Mouse (Mus musculus): ENCODE data around the gene Lsm11. TPM values are rescaled to one million over a fixed set of nuclear protein-coding genes. Genes with fewer than 3 reads are reported as not detected.
A peak's percentile ranks its signal among the peaks of the same experiment; 100 is the strongest.

The Lsm11 gene
- polyA plus RNA-seq, 1 experiment from 2014 or later, result 11.0 TPM

DNA sequence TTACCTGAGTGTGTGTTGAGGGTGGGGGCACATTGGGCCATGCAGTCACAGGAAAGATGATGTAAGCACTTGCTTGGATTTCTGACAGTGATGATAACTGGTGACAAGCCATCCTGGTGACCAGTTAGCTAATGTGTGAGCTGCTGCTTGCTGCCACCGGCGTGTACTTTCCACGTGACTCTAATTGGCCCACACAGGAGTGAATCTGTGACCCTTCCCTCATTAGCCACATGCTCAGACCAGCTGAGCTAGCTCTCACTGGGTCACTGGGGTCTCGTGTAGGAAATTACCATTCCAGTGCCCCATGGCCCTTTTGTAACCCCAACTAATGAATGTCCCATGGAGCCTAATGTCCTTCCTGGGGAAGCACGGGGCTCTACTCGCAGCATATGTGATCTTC lies 19.3 kb downstream of the Lsm11 start:
- DNase-seq (ENCODE audit: low spot score), result no peak

DNA sequence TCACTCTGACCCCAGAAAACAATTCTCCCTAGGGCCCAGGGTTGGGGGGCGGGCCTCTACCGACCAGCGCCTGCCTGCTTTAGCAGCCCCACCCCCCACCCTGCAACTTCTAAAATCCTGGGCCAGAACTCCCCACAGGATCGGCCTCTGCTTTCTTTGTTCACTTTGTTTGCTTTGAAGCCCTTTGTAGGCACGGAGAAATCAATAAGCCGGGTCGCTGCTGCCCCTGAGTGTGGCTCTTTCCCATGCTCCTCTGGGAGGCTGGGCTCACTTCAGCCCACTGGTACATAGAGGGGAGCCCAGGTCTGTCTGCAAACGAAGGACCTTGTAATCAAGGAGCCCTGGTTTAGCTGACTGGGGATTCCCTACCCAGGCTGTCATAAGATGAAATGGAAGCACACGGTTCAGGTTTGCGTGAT lies 23.2 kb downstream of the Lsm11 start:
- Histone ChIP-seq H3K9ac (ENCODE audit: low read length) (peak overlapping the region; percentile 37), H3K4me3 (ENCODE audit: low read depth, low read length) (no peak overlapping the region), H3K9me3 (ENCODE audit: control insufficient read depth, low read length) (no peaks in the 10 kb centered on the region), H3K4me2 (ENCODE audit: low read depth, low read length, severe bottlenecking) (peak overlapping the region; percentile 31), H3K27me3 (ENCODE audit: control insufficient read depth, insufficient read depth, low read length) (no peaks in the 10 kb centered on the region), H3K36me3 (ENCODE audit: control insufficient read depth, insufficient read depth, low read length) (no peaks in the 10 kb centered on the region), H3K27ac (ENCODE audit: low read depth, low read length) (peak overlapping the region; percentile 47), H3K4me1 (replicated peaks; ENCODE audit: control insufficient read depth, insufficient read depth, low read length) (peaks cover 5% of the 10 kb centered on the region; the same call in 1 of the 2 replicates)
- 7% methylated on average over 10 of the region's 10 CpGs for WGBS
- ATAC-seq (replicated peaks; ENCODE audit: low FRiP score), result peak; percentile 57
- peak; percentile 63 for DNase-seq (ENCODE audit: low spot score)

More for the DNA sequence above, 19.3 kb downstream of the Lsm11 start:
- H3K4me1 ChIP-seq (replicated peaks; ENCODE audit: control insufficient read depth, insufficient read depth, low read length), result peaks cover 5% of the 10 kb centered on the region; the same call in 1 of the 2 replicates
- no peaks in the 10 kb centered on the region; the same call in 1 of the 2 replicates for H3K36me3 ChIP-seq (ENCODE audit: control insufficient read depth, insufficient read depth, low read length)
- H3K9me3 ChIP-seq (ENCODE audit: control insufficient read depth, low read length), result no peaks in the 10 kb centered on the region
- H3K27ac ChIP-seq (ENCODE audit: low read depth, low read length), result no peak overlapping the region
- no peak overlapping the region for H3K4me3 ChIP-seq (ENCODE audit: low read depth, low read length)
- WGBS, result 54% methylated on average over 6 of the region's 6 CpGs
- H3K9ac ChIP-seq (ENCODE audit: low read length), result no peak overlapping the region
- 0 out of 2 replicates have a peak, but pooled peaks have one; percentile 10 for ATAC-seq (replicated peaks; ENCODE audit: low FRiP score)
- no peaks in the 10 kb centered on the region for H3K27me3 ChIP-seq (ENCODE audit: control insufficient read depth, insufficient read depth, low read length)
- no peak overlapping the region for H3K4me2 ChIP-seq (ENCODE audit: low read depth, low read length, severe bottlenecking)

DNA sequence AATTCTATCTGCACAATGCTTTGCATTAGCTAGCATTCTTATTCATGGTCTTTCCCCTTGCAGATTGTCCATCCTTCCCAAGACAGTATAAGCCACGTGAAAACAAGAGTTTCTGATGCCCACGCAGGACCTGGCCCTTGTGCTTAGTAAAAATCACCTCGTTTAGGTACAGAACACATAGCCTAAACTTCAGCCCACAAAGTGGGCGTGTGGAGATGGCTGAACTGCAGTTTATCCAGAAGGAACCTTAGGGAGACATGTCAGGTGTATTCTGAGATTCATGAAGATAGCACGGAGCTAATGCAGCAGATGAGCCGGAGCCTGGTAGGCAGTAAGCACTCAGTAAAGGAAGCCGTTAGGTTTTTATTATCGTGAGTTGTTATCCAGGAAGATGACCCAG lies 23.7 kb downstream of the Lsm11 start:
- Histone ChIP-seq H3K9ac (ENCODE audit: low read length) (peak overlapping the region; percentile 37), H3K27me3 (ENCODE audit: control insufficient read depth, insufficient read depth, low read length) (no peaks in the 10 kb centered on the region), H3K4me3 (ENCODE audit: low read depth, low read length) (no peak overlapping the region), H3K4me2 (ENCODE audit: low read depth, low read length, severe bottlenecking) (peak overlapping the region; percentile 31; the same call in 1 of the 2 replicates), H3K4me1 (replicated peaks; ENCODE audit: control insufficient read depth, insufficient read depth, low read length) (peaks cover 5% of the 10 kb centered on the region; the same call in 1 of the 2 replicates), H3K36me3 (ENCODE audit: control insufficient read depth, insufficient read depth, low read length) (no peaks in the 10 kb centered on the region), H3K9me3 (ENCODE audit: control insufficient read depth, low read length) (no peaks in the 10 kb centered on the region), H3K27ac (ENCODE audit: low read depth, low read length) (peak overlapping the region; percentile 47; the same call in 1 of the 2 replicates)
- WGBS, result 45% methylated on average over 8 of the region's 8 CpGs
- ATAC-seq (replicated peaks; ENCODE audit: low FRiP score), result 0 out of 2 replicates have a peak, but pooled peaks have one; percentile 4
- no peak for DNase-seq (ENCODE audit: low spot score)

DNA sequence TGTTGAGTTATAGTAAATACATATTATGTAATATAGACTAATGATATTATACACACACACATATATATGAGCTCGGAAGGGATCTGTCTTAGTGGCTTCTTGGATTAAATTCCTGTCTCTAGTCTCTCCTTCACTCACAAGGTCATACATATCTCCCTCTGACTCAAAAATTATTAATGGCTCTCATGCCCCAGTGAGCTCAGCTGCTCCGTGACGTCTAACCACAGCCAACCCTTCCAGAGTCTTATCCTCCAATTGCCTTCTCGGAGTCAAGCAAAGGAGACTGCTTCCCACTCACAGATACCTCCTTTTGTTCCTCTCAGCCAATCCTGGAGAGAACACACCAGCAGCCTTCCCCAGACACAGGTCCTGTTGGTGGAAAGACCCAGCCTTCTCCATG lies 25.9 kb downstream of the Lsm11 start:
- no peaks in the 10 kb centered on the region for H3K36me3 ChIP-seq (ENCODE audit: control insufficient read depth, insufficient read depth, low read length)
- no peaks in the 10 kb centered on the region for H3K27me3 ChIP-seq (ENCODE audit: control insufficient read depth, insufficient read depth, low read length)
- H3K4me3 ChIP-seq (ENCODE audit: low read depth, low read length), result no peak overlapping the region
- DNase-seq (ENCODE audit: low spot score) (no peak), ATAC-seq (replicated peaks; ENCODE audit: low FRiP score) (no peak)
- H3K4me1 ChIP-seq (replicated peaks; ENCODE audit: control insufficient read depth, insufficient read depth, low read length), result peaks cover 5% of the 10 kb centered on the region; the same call in 1 of the 2 replicates
- WGBS, result 87% methylated on average over 4 of the region's 4 CpGs
- H3K9me3 ChIP-seq (ENCODE audit: control insufficient read depth, low read length), result no peaks in the 10 kb centered on the region
- H3K9ac ChIP-seq (ENCODE audit: low read length), result no peak overlapping the region
- H3K4me2 ChIP-seq (ENCODE audit: low read depth, low read length, severe bottlenecking), result no peak overlapping the region
- H3K27ac ChIP-seq (ENCODE audit: low read depth, low read length), result no peak overlapping the region

DNA sequence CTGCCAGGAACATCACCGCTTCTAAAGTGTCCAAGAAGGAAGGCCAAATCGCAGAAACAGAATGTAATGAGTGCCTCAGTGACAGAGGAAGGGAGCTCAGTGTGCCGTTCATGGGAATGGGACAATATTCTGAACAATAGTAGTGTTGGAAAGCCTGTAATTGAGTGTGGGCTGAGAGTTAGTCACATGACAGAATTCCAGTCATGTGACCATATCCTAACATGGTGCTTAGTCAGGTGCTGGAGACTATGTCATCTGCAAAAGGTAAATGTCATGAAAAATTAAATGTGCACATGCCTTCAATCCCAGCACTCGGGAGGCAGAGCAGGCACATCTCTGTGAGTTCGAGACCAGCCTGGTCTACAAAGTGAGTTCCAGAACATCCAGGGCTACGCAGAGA lies 26.7 kb downstream of the Lsm11 start:
- H3K9me3 ChIP-seq (ENCODE audit: control insufficient read depth, low read length), result no peaks in the 10 kb centered on the region
- no peak overlapping the region for H3K27ac ChIP-seq (ENCODE audit: low read depth, low read length)
- no peak overlapping the region for H3K4me3 ChIP-seq (ENCODE audit: low read depth, low read length)
- H3K27me3 ChIP-seq (ENCODE audit: control insufficient read depth, insufficient read depth, low read length), result no peaks in the 10 kb centered on the region
- no peak overlapping the region for H3K4me2 ChIP-seq (ENCODE audit: low read depth, low read length, severe bottlenecking)
- no peak for ATAC-seq (replicated peaks; ENCODE audit: low FRiP score)
- H3K4me1 ChIP-seq (replicated peaks; ENCODE audit: control insufficient read depth, insufficient read depth, low read length), result peaks cover 5% of the 10 kb centered on the region; the same call in 1 of the 2 replicates
- H3K36me3 ChIP-seq (ENCODE audit: control insufficient read depth, insufficient read depth, low read length), result no peaks in the 10 kb centered on the region
- DNase-seq (ENCODE audit: low spot score), result no peak
- no peak overlapping the region for H3K9ac ChIP-seq (ENCODE audit: low read length)
- WGBS, result 92% methylated on average over 6 of the region's 6 CpGs

DNA sequence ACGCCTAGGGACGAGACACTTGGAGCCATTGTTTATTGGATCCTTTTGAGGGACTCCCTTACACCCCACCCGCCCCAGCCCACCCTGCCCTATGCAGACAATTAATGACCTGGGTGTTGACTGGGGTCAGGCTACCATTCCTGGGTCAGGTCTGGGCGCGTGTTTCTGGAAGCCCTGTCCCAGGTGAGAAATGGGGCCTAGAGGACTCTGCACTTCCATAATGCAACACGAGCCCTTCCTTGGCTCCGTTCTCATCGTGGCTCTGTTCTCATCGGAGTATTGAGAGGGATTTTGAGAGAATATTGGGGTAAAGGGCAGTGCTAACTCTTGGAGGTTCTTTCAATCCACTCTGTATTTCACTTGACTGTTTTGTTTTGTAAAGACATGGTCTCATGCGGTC lies 28.5 kb downstream of the Lsm11 start:
- no peak overlapping the region for H3K27ac ChIP-seq (ENCODE audit: low read depth, low read length)
- WGBS, result 89% methylated on average over 10 of the region's 10 CpGs

DNA sequence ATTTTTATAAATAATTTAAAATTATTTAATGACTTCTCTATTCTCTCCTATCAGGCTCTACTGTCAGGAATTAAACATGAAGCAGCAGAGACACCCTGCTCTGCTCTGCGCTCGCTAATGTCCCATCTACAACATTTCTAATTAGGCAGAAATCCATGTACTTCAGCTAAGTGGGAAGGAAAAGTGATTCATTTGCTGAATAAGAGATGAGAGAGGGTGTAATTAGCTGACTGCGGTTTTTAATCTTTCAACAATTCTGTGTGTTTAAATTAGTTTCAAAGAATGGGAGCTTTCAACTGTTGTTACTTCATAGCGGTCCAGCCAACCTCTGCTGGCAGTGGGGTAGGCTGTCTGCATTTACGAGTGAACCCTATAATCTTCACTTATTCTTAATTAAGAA lies 34.0 kb downstream of the Lsm11 start:
- ATAC-seq (replicated peaks; ENCODE audit: low FRiP score), result 0 out of 2 replicates have a peak, but pooled peaks have one; percentile 30

More for the DNA sequence above, 28.5 kb downstream of the Lsm11 start:
- H3K27me3 ChIP-seq (ENCODE audit: control insufficient read depth, insufficient read depth, low read length), result no peaks in the 10 kb centered on the region
- H3K4me3 ChIP-seq (ENCODE audit: low read depth, low read length), result no peak overlapping the region
- no peak overlapping the region for H3K9ac ChIP-seq (ENCODE audit: low read length)
- no peaks in the 10 kb centered on the region for H3K9me3 ChIP-seq (ENCODE audit: control insufficient read depth, low read length)
- H3K4me2 ChIP-seq (ENCODE audit: low read depth, low read length, severe bottlenecking), result no peak overlapping the region
- H3K36me3 ChIP-seq (ENCODE audit: control insufficient read depth, insufficient read depth, low read length), result no peaks in the 10 kb centered on the region
- ATAC-seq (replicated peaks; ENCODE audit: low FRiP score), result no peak
- DNase-seq (ENCODE audit: low spot score), result no peak
- H3K4me1 ChIP-seq (replicated peaks; ENCODE audit: control insufficient read depth, insufficient read depth, low read length), result peaks cover 3% of the 10 kb centered on the region; the same call in 1 of the 2 replicates

DNA sequence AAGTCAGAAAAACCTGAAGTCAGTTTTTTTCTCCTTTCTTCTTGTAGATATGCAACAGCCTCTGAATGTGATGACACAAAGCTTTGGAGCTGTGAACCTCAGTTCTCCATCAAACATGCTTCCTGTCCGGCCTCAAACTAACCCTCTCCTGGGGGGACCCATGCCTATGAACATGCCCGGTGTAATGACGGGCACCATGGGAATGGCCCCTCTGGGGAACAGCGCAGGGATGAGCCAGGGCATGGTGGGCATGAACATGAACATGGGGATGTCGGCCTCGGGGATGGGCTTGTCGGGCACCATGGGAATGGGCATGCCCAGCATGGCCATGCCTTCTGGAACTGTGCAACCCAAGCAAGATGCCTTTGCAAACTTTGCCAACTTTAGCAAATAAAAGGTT lies 35.8 kb downstream of the Lsm11 start:
- no peak overlapping the region for H3K27ac ChIP-seq (ENCODE audit: low read depth, low read length)
- no peaks in the 10 kb centered on the region for H3K27me3 ChIP-seq (ENCODE audit: control insufficient read depth, insufficient read depth, low read length)
- DNase-seq (ENCODE audit: low spot score) (no peak), ATAC-seq (replicated peaks; ENCODE audit: low FRiP score) (no peak)
- H3K4me1 ChIP-seq (replicated peaks; ENCODE audit: control insufficient read depth, insufficient read depth, low read length), result no peaks in the 10 kb centered on the region
- H3K4me3 ChIP-seq (ENCODE audit: low read depth, low read length), result no peak overlapping the region
- 93% methylated on average over 7 of the region's 7 CpGs for WGBS
- no peaks in the 10 kb centered on the region for H3K9me3 ChIP-seq (ENCODE audit: control insufficient read depth, low read length)
- no peak overlapping the region for H3K9ac ChIP-seq (ENCODE audit: low read length)
- no peak overlapping the region for H3K4me2 ChIP-seq (ENCODE audit: low read depth, low read length, severe bottlenecking)
- no peaks in the 10 kb centered on the region; the same call in 1 of the 2 replicates for H3K36me3 ChIP-seq (ENCODE audit: control insufficient read depth, insufficient read depth, low read length)

More for the DNA sequence above, 34.0 kb downstream of the Lsm11 start:
- Histone ChIP-seq H3K36me3 (ENCODE audit: control insufficient read depth, insufficient read depth, low read length) (no peaks in the 10 kb centered on the region; the same call in 1 of the 2 replicates), H3K9me3 (ENCODE audit: control insufficient read depth, low read length) (no peaks in the 10 kb centered on the region), H3K4me3 (ENCODE audit: low read depth, low read length) (no peak overlapping the region), H3K4me2 (ENCODE audit: low read depth, low read length, severe bottlenecking) (no peak overlapping the region), H3K4me1 (replicated peaks; ENCODE audit: control insufficient read depth, insufficient read depth, low read length) (no peaks in the 10 kb centered on the region), H3K27me3 (ENCODE audit: control insufficient read depth, insufficient read depth, low read length) (no peaks in the 10 kb centered on the region), H3K9ac (ENCODE audit: low read length) (no peak overlapping the region), H3K27ac (ENCODE audit: low read depth, low read length) (no peak overlapping the region)
- no peak for DNase-seq (ENCODE audit: low spot score)
- WGBS, result 67% methylated on average over 5 of the region's 5 CpGs

DNA sequence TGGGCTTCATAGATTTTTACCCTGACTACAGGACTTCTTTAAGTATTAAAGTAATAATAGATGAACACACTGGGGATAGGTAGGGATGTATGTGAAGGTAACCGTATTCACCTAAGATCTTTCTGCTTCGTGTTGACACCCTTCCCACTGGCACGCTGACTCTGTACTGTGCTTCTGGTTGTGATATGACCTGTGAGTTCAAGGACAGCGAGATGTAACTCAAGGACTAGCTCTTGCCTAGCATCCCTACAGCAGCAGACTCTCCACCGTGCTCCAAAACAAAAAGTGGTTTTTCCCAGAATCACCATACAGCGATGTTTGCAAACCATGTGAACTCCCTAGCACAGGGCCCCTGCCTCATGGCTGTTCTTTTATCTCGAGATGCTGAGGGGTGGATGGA lies 36.7 kb downstream of the Lsm11 start:
- Histone ChIP-seq H3K4me2 (ENCODE audit: low read depth, low read length, severe bottlenecking) (no peak overlapping the region), H3K4me3 (ENCODE audit: low read depth, low read length) (no peak overlapping the region), H3K36me3 (ENCODE audit: control insufficient read depth, insufficient read depth, low read length) (no peaks in the 10 kb centered on the region; the same call in 1 of the 2 replicates), H3K9ac (ENCODE audit: low read length) (no peak overlapping the region), H3K4me1 (replicated peaks; ENCODE audit: control insufficient read depth, insufficient read depth, low read length) (no peaks in the 10 kb centered on the region), H3K27me3 (ENCODE audit: control insufficient read depth, insufficient read depth, low read length) (no peaks in the 10 kb centered on the region), H3K9me3 (ENCODE audit: control insufficient read depth, low read length) (no peaks in the 10 kb centered on the region), H3K27ac (ENCODE audit: low read depth, low read length) (no peak overlapping the region)
- no peak for DNase-seq (ENCODE audit: low spot score)
- WGBS, result 94% methylated on average over 7 of the region's 7 CpGs
- ATAC-seq (replicated peaks; ENCODE audit: low FRiP score), result no peak

All from forebrain, embryonic 11.5 days (tissue).